Mouse (Mus musculus): ENCODE results near the gene Mars.
"Not testable (repeated sequence)": the region's sequence is repeated elsewhere in the genome, so short reads cannot be mapped to it uniquely, and the experiment has no call there.

The Mars gene

DNA sequence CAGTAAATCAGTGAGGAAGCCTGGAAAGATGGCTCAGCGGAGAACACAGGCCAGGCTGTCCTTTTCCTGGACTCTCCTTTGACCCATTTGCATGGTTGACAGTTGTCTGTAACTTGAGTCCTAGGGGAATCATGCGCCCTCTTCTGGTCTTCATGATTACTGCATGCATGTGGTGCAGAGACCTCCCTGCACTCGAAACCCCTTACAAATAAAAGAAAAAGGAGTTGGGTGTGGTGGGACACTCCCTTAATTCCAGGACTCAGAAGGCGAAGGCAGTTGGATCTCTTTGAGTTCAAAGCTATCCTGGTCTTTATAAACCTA is 730 bp upstream of the Mars start:
- peak; percentile 79 for DNase-seq (ENCODE audit: extremely low read depth, low read depth)

DNA sequence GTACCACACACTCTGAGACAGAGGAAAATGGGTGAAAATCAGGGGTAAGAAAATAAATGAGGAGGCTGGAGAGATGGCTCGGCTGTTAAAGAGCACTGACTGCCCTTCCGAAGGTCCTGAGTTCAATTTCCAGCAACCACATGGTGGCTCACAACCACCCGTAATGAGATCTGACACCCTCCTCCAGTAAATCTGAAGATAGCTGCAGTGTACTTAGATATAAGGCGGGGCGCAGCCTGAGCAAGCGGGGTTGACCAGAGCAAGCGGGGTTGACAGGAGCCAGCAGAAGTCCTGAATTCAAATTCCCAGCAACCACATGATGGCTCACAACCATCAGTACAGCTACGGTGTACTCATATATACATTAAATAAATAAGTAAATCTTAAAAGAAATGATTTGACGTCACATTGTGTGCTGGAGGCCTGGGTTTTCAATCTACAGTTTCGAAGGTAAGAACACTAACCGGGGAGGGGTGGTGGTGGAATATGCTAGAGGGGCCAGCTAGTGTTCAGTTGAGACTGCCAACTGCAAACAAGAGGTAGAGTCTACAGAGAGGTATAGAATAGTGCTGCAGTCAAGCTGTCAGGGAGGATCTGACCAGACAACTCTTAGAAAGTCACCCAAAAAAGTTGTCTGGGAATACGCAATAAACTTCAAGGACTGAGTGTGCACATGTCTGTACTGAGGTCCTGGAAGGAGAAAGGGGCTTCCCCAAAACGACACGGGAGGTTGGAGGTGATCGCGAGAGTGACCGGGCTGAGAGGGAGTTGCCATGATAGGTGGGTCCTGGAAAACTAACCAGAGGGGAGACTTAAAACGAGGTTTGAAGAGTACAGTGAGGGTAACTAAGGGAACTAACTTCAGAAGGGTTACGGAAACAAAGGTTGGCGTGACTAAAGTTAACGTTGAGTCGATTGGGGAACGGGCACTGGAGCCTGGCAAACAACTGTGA is 787 bp downstream of the Mars start:
- DNase-seq (ENCODE audit: extremely low read depth, low read depth), result no peak

DNA sequence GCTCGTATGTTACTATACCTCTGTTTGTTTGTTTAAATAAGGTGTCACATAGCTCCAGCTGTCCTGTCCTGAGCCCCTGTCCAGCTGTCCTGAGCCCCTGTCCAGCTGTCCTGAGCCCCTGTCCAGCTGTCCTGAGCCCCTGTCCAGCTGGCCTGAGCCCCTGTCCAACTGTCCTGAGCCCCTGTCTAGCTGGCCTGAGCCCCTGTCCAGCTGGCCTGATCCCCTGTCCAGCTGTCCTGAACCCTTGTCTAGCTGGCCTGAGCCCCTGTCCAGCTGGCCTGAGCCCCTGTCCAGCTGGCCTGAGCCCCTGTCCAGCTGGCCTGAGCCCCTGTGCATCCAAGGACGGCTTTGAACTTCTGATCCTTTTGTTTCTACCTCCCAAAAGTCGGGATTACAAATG is 2.4 kb downstream of the Mars start:
- DNase-seq (ENCODE audit: extremely low read depth, low read depth), result not testable (repeated sequence)

DNA sequence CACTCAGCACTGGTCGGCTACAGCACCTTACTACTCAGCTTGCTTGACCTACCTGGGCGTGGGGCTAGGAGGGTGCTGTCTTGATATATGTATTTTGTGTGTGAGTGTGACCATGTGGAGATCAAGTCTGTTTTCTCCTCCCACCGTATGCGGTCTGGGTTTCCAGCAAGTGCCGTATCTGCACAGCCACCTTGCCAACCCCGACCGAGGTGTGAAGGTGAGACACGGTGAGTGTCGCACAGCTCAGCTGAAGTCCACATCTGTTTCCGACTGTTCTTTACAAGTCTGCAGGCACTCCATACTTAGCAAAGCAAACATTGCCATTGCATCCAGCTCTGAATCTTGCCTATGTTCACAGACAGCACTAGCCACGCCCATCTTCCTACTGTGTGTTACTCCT is 8.4 kb downstream of the Mars start:
- DNase-seq (ENCODE audit: extremely low read depth, low read depth), result no peak

DNA sequence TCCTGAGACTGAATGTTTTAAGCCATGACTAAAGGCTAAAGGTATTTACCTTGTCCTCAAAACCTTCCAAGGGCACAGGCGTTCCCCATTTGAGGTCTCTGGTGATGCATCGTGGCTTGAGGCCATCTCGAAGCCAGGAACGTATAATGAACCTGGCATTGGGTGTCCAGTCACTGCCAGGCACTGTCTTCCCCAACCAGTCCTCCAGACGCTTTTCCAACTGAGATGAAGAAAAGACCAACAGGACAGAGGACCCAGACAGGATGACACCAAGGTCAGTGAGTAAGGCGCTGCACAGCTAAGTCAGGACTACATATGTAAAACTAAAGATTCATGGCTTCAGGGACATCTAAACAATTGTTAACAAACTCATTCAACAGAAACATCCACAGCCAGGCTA is 11.2 kb downstream of the Mars start:
- no peak for DNase-seq (ENCODE audit: extremely low read depth, low read depth)

DNA sequence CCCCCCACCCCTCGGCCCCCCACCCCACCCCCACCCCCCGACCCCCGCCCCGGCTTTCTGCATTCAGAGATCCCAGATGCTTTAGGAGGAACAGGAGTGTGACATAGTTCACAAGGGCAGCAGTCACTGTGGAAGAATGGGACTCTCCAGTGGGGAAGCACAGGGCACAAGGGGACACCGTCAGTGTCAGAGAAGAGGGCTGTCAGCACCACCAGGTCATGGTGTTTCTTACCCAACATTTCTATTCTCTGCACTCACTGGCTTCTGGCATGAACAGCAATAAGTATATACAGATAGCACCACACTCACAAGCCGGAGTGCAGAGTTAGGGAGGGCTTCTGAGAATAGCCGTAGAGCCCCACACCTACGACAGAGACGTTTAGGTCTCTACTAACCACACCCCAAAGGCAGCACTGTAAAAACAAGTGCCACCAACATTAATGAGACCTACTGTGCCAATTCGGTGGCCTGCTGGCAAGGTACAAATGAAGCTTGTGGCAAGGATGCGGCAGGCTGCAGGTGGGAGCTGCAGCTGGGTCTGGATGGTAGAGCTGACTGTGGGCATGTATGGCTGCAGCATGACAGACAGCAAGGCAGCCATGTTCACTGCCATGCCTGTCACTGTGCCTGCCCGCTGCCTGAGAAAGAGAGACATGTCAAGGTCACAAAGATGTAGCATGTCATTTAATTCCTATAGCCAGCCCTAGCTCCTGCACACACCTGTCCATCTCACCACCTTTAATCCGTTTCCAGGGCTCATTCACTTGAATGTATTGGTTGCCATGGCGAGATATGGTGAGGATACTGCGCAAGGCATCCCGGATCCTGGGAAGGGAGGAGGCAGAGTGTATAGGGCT is 14.3 kb downstream of the Mars start:
- DNase-seq (ENCODE audit: extremely low read depth, low read depth), result no peak

DNA sequence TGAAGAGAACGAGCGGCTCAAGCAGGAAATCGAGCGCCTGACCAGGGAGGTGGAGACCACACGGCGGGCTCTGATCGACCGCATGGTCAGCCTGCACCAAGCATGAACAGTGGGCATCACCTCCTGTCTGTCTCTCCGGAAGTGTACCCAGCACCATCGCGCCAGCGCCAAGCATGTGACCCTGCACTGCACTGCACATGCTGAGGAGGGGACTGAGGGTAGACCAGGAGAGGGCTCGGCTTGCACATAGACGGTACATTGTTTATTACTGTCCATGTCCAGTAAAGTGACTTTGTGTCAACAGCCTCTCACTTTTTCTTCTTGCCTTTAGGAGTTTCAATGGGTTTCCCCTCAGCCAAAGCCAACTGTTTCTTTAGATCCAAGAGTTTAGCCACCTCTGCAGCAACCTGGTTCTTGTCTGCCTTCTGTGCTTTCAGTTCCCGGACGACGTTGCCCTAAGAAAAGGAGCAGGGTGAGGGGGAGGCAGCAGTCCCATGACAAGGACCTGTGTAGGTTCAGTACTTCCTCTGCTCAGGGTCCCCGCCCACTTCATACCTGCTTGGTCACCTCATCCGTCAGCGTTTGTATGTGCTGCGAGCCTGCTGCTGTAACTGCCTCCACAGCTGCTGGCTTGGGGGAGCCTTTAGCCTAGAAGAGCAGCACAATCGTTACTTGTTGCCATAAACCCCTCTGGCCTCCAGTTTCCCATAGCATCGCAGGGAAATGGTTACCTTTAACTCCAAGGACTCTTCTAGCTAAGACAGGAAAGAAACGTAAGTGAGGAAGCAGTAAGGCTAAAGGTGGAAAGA is 15.4 kb downstream of the Mars start:
- no peak for DNase-seq (ENCODE audit: extremely low read depth, low read depth)

DNA sequence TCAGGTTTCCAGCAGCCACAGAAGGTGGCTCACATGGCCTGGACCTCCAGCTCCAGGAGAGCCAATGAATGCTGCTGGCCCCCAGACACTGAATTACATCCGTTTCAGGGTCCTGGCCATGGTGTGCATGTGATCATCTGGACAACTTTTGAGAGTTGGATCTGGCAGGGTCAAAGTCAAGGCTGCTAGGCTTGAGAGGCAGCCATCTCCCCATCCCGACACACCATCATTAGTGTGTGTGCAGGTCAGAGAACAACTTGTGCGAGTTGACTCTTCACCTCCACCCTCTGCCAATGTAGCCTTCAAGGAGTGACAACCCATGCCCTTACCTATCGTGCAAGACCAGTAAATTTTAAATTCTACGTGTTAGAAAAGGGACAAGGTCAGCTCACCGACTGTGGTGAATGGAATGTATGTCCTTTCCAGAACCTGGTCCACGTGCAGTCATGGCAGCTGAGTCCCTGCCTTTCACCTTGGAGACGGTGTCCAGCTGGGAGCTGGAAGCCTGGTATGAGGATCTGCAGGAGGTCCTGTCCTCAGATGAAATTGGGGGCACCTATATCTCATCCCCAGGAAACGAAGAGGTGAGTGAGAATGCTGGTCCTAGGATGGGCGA is 16.6 kb downstream of the Mars start:
- DNase-seq (ENCODE audit: extremely low read depth, low read depth), result no peak

DNA sequence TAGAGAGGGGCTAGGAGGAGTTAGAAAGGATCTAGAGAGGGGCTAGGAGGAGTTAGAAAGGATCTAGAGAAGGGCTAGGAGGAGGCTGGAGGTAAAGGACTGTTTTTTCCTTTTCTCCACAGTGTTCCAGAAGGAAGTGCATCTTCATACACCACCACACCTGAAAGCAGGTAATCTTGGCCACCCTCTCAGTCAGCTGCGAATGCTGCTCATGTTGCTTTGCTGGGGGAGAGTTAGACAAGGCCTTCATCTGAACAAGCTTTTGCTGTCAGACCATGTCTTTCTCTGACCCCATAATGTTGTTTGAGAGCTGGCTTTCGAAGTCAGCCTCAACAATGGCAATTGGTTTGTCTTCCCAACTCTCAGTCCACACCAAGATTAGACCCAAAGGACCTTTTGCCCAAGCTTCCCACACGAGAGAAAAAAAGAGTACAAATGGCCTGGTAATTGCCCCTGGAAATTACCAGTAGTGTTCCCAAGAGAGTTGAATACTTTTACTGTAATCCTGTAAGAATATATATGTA is 17.9 kb downstream of the Mars start:
- DNase-seq (ENCODE audit: extremely low read depth, low read depth), result no peak

DNA sequence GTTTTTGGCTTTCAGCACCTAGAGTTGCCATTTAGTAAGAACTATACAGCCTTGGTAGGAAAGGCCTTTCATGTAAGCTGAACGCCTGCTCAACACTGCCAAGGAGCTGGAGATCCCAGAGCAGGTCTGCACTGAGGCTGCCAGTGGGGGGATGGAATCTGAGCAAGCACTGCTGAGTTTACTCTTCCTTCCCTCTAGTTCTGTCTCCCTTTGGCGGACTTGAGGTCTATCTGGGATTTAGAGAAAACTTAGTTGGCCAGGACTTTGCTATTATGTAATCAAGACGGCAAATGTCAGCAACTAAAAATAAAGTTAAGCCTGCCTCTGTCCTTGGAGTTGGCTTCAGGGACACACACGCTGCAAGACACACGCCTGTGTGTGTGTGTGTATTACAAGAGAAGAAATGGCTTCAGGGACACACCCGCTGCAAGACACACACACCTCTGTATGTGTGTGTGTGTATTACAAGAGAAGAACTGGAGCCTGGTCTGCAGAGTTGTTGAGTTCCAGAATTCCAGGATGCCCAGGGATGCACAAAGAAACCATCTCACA is 18.5 kb downstream of the Mars start:
- no peak for DNase-seq (ENCODE audit: extremely low read depth, low read depth)

DNA sequence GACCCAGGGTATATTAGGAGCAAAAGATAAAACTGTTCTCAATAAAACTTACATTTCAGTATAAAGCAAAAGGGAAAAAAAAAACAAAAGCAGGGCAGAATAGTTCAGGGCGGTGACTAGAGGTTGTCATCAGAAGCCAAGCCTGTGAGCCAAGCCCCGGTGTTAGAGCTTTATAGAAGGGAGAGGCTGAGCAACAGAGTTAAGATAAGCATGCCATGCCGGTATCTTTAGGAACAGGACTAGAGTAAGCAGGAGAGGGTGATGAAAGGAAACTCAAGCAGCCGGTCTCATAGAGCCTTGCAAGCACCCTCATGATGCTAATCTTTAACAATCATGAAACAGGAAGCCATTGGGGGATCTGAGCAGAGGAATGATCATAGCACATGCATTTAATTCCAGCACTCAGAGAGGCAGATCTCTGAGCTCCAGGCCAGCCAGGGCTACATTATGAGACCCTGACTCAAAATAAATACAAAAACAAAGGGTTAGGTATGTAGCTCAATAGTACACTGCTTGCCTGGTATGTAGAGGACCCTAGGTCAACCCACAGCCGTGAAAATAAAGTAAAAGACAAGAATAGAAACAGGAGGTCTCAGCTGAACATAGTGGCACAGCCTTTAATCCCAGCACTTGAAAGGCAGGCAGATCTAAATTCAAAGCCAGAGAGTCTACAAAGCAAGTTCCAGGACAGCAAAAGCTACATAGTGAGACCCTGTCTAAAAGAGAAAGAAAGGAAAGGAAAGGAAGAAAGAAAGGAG is 19.5 kb downstream of the Mars start:
- peak; percentile 93 for DNase-seq (ENCODE audit: extremely low read depth, low read depth)

DNA sequence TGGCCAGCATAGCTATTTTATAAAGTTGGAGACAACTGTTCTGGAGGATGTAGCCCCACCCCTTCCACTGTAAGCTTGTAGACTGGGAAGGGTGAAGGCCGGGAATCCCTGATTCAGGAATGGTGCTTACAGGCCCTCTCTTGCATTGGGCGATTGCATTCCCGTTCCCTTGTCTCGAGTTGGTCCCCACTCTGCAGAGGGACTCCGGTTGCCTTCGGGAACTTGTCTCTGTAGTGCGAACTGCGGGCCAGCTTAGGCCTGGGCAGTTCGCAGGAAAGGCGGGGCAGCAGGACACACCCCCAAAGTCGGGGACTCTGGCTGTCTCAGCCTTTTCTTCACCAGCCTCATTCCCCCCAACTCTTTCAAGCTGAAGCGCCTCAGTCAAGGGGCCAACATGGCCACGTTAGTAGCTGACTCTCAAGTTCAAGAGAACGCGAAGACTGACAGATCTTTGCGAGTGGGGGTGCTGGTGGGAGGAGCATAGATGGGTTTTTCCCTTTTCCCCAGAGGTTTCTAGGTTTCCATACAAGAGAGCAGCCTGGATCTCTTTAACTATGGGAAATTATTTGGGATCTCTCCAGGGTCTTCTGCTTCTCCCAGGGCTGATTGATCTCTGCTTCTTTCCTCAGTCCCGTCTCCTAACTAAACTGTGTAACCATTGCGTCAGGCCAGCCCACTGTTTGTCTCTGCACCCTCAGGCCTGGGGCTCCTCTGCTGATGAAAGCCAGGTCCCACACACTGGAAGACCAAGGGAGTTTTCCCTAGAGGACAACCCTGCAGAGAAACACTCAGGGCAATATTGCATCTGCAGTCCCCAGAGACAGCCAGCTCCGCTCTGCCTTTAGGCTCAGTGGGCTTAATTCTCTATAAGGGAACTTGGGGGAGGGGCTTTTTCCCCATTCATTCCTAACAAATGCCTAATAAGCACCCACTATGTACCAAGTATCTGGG is 20.4 kb downstream of the Mars start:
- DNase-seq (ENCODE audit: extremely low read depth, low read depth), result no peak

DNA sequence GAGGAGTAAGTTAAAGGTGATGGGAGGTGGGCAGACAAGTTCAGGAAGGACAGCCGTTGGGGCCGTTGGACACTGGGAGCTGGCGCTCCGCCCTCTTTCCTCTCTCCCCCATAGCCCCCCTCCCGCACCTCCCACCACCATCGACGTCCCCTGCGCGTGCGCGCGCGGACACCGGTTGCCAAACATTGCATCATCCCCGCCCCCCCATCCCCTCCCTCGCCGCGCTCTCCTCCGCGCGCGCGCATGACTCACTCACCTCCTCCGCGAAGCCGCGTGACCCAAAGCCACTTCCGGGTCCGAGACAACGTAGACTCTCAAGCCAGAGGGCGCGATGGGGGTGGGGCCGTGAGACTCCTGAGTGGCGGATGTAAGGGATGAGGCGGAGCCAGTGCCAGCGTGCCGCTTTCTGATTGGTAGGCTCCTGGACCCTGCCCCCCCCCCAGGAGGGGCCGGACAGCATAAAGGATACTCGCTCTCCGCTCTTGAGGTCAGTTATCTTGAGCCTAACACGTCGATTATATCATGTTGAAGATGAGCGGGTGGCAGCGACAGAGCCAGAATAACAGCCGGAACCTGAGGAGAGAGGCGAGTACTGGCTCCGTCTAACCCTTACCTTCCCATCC is 21.2 kb downstream of the Mars start:
- DNase-seq (ENCODE audit: extremely low read depth, low read depth), result peak; percentile 98

DNA sequence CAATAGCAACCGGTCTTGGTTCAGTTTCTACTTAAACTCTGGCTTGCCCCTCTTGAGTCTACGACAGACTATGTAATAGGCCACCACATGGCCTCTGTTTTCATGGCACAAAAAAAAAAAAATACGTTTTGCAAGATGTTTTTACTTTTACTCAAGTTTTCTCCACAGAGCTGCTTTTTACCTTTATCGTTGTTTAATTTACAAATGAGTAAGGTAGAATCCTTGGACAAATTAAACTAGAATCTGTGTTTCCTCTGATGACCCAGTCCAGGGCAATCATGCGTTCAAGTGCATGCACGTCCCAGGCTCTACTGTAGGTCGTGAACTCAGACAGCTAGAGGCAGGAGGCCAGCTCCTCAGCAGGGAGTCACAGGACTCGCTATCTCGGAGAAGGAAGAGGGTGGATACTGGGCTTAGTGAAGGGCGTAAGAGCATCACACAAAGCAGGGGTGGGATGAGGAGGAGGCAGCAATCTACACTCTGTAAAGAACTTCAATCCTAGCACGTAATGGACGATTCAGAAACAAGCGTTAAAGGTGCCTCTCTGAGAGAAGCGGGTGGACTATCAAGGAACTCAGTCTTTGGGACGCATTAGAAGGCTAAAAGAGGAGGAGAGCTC is 21.9 kb downstream of the Mars start:
- DNase-seq (ENCODE audit: extremely low read depth, low read depth), result peak; percentile 74

DNA sequence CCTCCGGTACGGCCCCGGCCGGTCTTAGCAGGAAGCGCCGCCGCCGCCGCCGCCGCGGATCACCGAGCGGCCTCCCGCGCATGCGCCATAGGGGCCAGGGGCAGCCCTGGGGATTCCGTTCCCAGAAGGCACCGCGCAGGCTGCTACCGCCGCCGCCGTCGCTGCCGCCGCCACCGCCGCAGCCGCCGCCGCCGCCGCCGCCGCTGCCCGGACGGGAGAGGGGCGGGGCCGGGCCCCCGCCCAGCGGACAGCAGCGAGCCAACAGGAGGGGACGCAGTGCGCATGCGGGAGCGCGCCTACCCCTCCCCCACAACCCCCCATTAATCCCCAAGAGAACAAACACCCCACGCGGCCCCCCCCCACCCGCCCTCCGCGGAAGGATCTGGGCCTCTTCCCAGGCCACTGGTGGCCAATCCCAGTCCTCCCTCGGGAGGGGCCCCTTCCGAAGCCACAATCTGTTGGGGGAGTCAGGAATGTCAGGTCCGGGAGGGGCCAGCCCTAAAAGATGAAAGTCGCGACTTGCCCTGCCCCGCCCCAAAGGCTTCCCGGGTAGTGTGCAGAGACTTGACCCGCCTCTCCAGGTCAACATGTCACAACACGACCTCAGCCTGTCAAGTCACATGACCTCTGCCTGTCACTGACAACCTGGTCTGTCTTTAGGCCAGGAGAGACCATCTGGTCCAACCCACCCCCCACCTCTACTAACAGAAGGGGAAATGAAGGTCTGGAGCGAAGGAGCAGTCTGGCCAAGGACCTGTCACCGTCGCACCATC is 22.6 kb downstream of the Mars start, which contains the start of gene Mbd6:
Gene Mbd6 (minus strand): TSS at position 219 of the 773 bp plus-strand sequence.
- peak; percentile 78 for DNase-seq (ENCODE audit: extremely low read depth, low read depth)

DNA sequence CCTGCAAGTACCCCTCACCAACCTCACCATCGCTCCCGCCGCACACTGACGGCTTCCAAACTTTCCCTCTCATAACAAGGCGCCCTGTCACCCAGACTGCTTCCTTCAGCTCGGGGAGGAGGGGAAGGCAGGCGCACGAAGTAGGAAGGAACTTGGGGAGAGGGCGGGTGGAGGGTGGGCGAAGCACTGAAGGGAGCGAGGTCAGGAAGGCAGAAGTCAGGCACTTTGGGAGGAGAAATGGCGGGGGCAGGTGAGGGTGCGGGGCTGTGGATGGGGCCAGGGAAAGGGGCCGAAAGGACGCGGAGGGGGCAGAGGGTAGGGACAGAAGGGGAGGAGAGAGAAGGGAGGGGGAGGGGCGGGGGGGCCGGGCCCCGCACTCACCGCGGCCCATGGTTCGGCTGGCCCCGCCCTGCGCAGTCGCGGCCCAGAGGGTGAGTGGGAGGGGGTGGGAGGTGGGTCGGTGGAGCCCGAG is 23.2 kb downstream of the Mars start:
- DNase-seq (ENCODE audit: extremely low read depth, low read depth), result no peak

DNA sequence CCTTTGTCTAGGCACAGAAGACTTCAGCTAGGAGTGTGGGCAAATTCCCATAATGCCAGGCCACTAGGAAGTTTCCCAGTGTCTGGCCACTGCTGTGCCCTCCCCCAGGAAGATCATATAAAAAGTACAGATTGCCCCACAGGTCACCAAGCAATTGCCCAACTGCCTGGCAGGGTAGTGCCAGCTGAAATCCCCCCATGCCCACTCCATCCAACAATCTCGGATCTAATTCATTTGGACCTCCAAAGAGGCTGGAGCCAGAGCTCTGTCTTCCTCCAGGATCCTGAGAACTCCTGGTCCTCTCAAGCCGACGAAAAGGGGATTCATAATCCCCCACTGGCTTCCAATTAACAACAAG is 23.7 kb downstream of the Mars start:
- DNase-seq (ENCODE audit: extremely low read depth, low read depth), result no peak

Data from MEL-GATA-1-ER (cell line).